Mouse (Mus musculus): ENCODE results near the gene Gnat1. TPM values are rescaled to one million over a fixed set of nuclear protein-coding genes. Genes with fewer than 3 reads are reported as not detected.

Gene Gnat1
- 1 to 10 TPM in 1 of 2 experiments, not detected in 1; 1.6 TPM for polyA plus RNA-seq (2017; shearing (Covaris generic))

DNA sequence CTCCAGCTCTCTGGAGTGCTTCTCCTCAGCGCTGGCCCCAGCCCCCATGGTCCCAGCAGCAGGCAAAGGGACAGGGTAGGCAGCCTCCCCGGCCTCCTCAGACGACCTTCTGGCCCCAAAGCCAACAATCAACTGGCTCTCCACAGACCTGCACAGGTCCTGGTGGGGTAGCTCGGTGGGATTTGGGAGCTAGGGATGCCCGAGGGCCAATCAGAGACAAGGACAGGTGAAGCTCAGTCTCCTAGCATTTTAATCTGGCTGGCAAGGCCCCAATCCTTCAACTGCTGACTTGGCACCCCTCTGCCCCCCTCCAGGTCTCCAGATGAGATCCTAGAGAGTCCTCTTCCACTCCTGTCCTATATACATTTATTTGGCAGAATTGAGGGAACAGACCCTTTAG, at the start of gene Gnat1:
Gene Gnat1, minus strand, starts transcription at position 212 of the 400 bp plus-strand sequence.
- no peak for ATAC-seq

DNA sequence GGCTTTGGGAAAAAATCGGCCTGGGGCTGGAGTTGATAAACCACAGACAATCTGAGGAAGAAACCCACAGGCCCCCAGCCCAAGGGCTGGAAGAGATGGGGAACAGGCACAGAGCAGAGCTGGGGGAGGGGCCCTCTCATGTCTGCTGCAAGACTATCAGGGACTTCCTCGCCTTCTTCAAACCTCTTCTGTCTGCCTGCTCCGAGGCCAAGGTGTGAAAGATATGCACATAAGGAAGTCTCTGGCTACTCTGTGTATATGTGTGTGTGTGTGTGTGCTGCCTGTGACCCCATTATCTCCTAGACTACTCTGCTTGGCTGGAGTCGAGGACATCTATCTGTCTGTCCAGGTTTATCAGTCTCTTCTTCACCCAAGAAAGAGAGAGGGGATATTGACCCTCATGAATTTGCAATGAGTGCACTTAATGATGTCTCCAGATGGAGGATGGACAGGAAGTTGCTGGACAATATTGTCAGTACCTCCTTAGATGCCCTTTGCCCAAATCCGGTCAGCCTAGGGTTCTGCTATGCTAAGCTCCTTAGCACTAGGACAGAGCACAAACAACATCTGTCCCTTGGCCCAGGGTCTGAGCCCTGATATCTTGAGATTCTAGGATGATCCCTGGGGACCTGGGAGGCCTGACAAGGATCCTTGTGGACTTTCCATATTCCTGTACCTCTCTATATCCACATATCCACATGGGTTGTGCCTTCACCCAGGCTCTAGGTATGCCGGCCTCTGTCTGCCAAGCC, 49.6 kb upstream of the Gnat1 start:
- no peak for ATAC-seq

DNA sequence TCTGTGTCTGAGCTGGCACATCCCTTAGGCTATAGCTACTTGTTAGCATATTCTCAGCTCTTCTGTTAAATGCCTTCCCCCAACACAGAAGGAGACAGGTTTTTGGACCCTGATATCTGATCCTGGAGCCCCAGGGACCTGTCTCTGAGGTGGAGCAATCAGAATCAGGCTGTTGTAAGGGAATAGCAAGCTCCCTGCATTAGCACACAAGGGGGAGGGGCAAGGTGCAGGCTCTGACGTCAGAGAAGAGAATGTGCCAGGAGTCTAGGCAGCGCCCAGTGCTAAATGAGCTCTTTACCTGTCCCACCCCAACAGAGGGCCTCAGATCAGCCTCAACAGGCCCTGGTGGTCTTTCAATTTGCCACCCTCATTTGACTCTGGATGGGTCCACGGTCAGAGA, 47.5 kb upstream of the Gnat1 start:
- ATAC-seq: no peak

DNA sequence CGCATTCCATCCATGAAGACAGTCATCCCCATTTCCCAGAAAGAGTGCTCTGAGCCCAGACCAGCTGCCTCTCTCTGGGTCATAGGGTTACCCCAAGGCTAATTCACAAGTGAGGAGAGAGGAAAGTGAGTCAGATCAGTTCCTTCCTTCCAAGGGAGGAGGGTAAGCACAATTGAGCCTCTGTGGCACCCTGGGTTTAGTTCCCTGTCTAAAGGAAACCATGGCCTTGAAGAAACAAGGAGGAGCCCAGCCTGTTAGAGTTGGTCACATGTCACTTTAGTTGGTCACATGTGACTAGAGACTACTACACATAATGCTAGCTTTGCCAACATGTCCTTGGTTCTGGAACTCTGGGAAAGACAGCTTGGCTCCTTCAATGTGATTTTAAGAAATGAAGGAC, 45.3 kb upstream of the Gnat1 start:
- ATAC-seq: no peak

DNA sequence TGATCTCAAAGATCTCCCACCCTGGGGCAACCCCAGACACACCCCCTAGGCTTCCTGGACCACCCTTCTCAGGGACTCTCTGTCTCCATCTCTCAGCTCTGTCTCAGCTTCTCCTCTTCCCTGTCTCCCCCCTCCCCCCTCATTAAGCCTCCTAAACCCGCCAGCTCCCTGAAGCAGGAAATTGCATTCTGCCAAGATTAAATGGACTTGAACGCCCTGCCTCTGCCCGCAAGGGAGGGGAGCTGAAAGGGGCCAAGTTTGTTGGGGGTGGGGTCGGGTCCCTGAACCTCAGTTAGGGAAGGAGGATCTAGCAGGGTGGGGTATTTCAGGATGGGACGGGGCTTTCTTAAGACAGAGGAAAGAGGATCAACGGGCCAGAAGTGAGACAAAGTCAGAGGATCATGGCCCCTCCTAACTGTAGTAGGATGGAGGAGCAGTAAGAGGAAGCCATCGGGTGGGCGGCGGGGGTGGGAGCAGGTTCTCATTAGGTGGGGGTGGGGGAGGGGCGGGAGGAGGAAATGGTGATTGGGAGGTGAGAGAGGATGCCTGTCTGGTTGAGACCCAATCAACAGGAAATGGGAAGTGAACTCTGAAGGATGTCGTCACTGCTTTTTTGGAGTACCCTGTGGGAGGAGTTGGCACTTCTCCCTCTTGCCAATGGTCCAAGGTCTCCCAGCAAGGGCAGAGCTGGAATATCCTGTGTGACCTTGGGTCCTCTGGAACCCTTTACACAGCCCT, 44.5 kb upstream of the Gnat1 start:
- ATAC-seq: no peak

DNA sequence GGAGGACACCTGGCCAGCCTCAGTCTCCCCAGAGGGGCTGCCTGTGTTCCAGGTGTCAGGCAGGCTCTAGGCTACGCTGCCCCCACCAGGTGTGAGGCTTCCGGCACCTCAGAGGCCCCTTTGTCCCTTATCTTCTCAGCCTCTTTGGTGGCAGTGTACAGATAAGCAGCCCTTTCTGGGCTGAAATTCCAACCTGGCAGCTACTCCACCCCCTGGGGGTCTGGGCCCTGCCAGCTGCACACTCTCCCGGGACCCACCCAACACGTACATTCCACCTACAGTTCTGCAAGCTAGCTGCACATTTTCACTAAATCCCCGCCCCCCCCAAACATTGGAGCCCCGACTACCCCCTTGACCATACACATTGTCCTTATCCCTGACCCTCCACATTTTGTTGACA, 43.8 kb upstream of the Gnat1 start:
- no peak for ATAC-seq

DNA sequence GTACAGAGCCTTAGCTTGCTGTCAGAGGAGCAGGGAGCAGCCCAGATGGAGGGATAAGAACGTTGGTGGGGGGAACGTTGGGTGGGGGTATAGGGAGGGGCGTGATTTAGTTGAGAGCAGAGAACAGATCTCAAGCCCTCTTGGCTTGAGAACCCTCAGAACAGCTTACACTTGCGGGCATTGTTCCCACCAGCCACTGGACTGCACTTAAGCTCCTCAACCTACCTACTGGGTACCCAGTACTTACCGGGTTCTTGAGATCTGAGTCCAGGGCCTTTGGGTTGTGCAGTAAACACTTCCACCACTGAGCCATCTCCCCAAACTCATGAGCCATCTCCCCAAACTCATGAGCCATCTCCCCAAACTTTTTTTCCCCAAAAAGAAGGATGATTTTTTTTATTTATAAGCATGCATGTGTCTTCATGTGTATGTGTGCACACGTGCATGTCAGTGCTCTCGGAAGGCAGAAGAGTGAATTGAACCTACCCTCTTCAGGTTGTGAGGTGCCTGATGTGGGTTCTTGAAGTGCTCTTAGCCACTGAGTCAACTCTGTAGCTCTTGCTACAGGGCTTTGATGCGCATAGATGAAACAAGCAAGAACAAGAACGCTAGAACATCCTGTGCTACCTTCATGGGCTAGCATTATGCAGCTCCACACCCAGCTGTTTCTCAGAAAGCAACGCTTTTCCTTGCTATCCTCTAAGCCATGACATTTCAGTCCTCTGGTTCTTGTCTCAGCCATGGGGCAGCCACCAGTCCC, 39.4 kb upstream of the Gnat1 start:
- no peak for ATAC-seq

DNA sequence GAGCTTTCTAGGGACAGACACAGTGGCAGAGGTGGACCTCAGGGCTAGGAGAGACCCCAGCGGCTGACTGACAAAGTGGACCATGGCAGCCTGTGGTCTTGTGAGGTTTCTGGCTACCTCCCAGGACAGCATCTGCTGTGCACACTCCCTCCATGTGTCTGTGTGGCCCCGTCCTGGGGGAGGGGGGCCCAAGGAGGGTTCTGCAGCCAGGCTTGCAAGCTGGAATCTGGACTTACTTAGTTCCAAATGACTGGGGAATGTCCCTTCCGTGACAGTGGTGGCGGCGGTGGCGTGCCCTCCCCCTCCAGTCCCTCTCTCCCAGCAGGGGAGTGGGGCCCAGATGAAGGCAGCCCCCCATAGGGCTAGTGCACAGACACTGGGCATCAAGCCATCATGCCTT, 37.4 kb upstream of the Gnat1 start:
- ATAC-seq: no peak

DNA sequence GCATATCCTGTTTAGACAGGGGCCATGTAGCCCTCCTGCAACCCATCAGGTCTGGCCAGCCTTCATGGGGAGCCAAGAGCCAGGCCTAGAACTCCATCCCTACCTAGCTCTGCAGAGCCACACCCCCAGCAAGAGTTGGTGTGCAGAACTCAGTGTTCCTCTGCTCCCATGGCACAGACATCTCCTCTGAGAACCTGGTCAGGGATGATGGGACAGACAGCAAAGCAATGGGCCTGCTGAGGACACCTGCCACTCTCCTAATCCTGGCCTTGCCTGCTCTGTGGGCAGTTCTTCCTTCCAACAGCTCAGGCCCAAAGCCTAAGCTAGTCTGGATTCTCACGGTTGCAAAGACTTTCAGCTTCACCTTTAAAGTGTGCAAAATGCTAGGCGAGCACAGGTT, 36.1 kb upstream of the Gnat1 start:
- ATAC-seq: no peak

DNA sequence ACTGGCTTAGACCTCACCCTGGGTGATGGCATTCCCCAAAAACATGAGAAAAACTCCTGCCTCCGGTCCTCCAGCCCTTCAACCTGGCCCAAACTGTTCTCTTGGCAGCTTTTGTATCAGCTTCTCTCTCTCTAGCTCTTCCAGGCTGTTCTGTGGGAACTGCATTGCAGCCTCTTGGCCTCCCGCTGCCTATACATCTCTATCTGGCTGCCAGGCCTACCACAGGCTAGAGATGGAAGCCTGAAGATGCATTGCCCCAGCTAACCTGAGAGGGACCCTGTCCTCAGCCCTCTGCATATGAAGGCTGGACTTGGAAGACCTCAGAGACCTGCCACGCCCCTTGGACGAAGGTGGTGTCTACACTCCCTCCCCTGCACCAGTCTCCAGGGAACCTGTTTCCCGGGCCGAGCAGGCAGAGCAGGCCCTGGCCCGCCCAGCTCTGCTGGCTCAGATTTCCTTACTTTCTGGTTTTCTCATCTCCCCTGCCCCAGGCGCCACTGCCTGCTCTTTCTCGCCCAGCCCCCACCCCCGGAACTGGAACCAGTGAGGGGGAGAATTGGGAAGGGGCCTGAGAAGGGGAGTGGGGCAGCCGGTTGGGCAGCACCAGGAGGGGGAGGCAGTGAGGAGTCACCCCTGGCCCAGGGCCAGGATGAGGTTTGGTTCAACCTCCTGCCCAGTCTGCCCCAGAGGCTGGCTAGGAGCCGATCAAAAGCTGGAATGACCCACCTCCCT, 34.9 kb upstream of the Gnat1 start:
- no peak for ATAC-seq

DNA sequence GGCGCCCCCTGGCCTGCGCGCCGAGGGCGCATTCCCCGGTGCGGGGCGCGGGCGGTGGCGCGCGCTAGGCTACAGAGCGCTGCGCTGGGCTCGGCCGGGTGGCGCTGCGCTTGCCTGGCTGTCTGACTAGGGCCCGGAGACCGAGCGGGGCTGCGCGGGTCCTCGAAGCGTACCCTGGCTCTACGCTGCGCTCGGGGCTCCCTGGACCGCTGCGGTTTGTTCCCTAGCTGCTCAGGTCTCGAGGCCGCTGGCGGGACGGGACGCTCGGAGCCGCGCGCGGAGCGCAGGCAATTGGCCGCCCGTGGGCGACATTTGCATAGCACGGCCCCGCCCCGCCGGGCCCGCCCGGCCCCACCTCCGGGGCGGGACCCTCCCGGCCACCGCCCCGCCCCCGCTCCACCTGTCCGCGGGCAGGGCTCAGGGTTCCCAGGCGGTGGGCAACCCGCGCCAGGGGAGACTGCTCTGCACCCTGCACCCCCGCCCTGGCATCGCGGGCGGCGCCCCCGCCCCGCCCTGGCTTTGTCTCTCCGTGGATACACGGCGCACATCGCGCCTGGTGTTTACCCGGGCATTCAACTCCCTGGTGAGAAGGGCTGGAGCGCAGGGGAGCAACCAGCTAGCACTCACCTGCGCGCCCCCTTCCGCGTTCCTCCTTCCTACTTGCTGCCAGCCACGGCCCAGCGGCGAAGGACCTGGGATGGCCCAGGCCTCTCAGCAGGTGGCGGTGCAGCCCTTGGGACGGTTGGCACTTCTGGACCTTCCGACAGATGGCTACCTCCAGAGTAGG, 30.4 kb upstream of the Gnat1 start, which contains the start of gene Sema3f:
Gene Sema3f, minus strand, starts transcription at position 779 of the 787 bp plus-strand sequence.
- ATAC-seq: peak; percentile 69

DNA sequence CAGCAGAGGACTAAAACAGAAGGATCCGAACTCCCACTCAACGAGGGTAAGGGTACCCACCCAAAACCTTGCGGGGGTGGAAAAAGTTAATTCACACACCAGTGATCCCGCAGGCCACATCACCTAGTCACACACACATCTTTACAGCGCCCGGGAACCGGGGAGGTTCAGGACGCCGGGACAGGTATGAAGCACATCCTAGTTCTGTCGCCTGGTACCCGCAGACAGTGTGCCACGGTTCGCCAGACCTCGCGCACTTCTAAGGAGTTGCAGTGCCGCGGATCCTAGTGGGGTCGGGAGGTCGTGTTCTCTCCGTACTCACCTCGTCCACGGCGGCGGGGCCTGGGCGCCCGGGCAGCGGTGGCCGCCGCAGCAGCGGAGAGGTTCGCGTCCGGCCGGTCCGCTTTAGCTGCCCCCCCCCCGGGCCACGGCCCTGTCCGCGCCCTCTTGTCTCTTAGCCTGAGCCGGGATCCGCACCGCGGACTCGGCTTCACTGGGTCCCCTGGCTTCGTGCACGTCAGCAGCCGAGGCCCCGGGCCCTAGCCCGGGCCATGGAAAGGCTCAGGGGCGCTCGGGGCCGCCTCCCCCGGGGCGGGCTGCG, 29.7 kb upstream of the Gnat1 start:
- no peak for ATAC-seq

DNA sequence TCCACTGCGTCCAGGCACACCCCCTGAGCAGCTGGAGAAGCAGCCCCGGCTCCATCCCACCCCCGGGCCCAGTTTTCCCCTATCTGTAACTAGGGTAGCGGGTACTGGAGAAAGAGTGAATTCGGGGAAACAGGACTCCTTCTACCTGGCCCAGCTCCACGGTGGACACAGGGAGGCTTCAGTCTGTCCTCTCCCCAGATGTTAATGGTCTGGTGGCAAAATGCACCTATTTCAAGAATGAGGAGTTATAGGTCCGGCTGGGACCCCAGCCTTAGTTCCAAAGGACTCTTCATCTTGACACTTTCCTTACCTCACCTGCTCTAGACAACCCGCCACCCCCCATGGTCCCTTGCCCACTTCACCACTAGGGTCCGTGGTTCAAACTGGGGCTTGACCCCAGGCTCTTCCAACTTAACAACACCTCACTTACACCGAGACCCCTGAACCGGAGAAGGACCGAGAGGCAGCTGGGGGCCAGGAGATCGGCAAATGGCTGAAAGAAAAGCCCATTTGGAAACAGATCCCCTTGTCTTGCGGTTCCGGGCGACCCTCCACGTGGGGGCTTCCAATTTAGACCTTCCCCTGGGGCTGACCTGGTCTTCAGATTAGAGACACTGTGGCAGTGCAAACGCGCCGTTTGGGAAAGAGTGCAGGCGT, 29.1 kb upstream of the Gnat1 start:
- no peak for ATAC-seq

DNA sequence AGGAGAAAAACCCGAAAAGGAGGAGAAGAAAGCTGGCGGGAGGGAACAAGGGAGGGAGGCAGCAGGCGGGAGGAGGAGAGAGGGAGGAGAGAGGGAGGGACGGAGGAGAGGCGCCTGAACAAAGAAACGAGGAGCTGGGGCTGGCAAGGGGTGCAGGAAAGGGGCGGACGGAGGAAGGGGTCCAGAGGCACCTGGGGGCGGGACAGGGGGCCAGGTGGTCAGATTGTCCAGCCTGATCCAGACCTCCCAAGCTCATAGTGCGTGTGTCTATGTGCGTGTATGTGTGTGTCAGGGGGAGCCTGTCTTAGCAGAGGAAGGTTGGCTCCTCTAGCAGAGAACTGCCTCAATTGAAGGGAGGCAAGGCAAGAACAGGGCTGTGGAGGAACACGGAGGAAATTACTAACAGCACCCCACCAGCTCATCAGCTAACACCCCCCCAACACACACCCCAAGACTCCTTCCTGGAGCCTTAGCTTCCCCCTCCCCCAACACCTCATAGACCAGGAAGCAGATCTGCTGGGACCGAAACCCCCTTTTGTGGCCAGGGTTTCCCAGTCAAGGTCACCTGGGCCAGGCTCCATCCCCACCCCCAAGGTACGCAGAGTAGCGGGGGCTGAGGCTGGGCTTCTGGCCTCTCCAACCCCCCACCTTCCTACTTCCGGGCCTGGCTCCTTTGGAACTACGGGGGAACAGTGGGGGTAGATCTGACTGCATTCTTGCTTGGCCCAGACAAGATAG, 28.4 kb upstream of the Gnat1 start:
- no peak for ATAC-seq

DNA sequence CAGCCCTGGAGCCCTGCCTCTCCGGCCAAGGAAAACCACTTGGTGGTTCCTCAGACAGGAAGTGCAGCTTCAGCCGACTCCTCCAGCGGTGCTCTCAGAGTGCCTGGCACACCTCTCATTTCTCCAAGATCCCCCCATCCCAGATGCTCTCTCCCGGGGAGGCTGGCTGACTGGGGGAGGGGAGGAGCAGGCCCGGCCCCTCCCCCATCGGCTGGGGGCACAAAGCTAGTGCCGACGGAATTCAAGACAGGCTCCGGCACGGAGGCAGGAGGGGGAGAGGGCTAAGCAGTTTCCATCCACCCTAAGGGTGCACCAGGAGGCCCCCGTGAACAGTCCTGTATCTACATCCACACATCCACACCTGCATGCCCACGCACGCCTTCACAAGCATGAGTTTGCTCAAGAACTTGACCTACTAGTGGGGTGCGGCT, 27.3 kb upstream of the Gnat1 start:
- ATAC-seq: no peak

DNA sequence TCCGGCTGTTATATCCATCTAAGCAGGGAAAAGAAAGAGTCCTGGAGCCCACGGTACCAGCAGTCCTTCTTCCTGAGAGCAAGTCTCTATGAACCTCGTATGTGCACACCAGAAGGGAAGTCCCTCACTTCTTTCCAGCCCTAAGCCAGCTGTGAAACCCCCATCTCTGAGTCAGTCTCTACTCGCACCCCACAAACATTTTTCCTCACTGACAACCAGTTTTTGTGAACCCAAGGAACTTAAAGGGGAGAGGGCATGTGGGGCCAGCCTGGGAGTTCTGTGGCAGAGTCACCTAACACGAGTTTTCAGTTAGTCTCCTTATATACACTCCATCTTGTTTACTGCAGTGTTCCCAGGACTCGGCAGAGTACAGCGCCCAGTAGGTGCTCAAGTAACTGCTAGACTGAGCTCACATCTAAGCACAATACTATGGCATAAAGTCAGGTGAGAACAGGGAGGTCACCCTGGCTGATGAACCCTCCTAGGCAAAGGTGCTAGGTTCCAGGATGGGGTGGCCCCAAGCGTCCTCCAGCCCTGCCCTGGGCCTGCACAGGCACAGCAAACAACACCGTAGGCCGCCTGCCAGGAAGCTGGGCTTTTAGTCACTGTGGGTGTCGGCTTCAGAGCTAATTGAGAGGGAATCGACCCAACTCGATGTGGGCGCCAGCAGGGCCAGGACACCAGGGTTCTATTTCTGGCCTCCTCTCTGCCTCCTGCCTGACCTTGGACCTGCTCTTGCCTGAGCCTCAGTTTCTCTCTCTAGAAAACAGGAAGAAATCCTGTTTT, 24.0 kb upstream of the Gnat1 start:
- no peak for ATAC-seq

DNA sequence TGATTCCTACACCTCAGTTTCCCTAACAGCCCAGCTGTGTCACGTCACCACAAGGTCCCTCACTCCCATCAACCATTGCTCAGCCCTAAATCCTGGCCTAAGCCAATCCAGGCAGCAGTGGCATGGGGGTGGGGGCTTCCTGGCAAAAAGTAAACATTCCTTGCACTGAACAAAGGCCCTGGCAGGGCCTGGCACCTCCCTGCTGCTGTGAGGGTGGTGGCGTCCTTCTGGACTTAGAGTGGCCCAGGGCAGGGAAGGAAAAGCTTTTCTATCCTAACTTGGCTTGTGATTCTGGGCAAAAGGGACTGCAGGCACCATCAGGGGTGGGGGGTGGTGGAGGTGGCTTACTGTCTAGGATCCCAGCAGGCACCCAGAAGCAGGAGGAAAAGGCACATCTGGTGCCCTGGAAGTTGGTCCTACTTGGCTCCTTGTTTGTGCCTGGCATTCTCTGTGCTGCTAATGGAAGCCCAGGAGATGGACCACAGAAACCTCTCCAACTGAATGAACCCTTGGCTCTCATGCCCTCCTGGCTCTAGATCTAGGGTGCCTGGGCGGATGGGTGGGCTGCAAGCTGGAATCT, 23.2 kb upstream of the Gnat1 start:
- ATAC-seq: no peak

DNA sequence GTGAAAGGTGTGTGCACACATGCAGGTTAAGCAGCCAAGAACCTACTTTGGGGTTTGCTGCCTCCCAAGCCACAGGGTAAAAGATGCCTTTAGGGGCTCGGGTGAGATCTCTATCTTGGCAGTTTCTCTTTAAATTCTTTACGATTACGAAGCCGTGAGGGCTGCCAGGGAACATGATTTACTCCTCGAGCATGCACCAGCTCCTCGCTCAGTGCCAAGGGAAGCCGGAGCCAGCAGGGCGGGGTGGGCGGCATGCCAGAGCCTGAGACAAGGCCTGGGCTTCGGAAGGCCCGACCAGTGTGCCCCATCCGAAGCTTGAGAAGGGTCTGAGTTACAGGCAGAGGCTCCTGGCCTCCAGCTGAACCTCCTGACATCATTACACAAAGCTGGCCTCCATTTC, 22.1 kb upstream of the Gnat1 start:
- no peak for ATAC-seq

DNA sequence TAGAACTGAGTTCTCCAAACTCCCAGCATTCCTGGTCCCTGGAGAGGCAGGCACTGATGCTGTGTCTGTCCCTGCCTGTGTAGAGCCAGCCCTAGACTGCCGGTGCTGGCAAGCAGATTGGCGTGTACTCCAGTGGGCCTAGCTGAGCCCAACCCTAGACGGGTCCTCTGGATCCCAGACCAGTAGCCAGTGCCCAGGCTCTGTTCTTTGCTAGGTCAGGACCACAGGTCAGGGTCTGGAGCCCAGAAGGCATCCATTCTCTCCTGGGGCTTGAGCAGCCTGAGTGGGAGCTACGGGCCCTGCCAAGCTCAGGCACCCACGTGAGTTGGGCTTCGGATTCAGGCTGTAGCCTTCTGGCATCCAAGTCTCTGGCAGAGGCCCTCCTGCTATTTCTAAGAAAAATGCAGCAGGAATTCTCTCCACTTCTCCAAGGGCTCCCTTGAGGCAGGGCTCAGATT, 20.6 kb upstream of the Gnat1 start:
- ATAC-seq: no peak

Data from CD4-positive, CD25-positive, alpha-beta regulatory T cell, adult 4 months (primary cell).